Mouse (Mus musculus): ENCODE data around the gene Npl. TPM values are rescaled to one million over a fixed set of nuclear protein-coding genes. Genes with fewer than 3 reads are reported as not detected.

Npl gene
- polyA plus RNA-seq, 1 experiment: 2.2 TPM

DNA sequence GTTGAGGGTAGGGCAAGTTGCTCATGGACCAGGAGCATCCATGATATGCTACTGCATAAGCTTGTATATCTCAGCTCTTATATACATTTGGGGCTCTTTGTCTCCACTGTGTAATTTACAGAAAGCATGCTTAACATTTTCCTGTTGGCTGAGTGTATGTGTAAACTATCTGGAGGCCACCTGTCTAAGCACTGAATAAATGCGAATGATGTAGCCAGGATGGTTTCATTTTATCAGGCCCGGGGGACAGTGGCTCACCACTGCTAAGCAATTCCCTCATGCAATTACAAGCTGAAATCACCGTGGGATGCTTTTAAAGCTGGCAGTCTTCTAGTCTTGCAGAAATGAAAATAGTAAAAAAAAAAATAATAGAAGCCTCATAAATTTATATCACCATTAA, 24.9 kb upstream of the Npl start:
- H3K27ac ChIP-seq (ENCODE audit: insufficient read depth, low read length): no peak overlapping the region
- H3K4me3 ChIP-seq (ENCODE audit: insufficient read depth, low read length): no peak overlapping the region
- peaks cover 21% of the 10 kb centered on the region for H3K4me1 ChIP-seq (ENCODE audit: control insufficient read depth, insufficient read depth, low read length)
- no peak for TF ChIP-seq POLR2A (IDR thresholded peaks at IDR 0.05; ENCODE audit: low read depth, low read length)
- no peak for TF ChIP-seq CTCF (IDR thresholded peaks at IDR 0.05; ENCODE audit: borderline replicate concordance, insufficient read depth, low read length)

DNA sequence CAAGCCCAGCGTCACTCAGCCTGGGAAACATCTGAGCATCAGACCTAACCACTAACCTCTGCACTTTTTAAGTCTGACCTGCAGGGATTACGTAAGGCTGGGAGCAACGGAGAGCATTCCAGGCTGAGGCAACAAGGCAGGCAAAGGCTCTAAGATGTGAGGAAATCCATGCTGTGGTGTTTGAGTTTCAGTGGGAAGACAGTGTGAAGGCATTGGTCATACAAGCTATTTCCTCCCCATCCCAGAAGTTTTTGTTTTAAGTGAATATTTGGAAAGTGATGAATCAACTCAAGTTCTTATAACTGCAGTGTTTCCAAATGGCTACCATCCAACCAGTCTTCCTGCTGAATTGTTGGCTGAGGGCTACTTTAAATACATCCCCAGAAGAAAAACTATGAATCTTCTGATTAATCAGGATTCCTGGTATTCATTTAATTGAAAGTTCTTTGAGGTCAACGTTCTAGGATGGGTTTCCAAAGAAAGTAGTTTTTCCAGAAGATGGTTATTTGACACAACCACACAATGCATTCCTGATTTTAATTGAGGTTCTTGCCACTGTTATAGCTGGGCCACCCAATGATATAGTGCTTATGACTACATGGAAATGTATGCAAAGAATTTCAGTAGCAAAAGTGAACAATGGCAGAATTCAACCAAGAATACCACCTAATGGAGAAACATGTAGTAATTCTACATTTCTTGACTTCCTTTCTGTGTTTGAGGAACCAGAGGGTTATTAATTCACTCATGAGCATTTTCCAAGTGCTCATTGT, 22.6 kb upstream of the Npl start:
- H3K27ac ChIP-seq (ENCODE audit: insufficient read depth, low read length): peak overlapping the region; percentile 89
- H3K4me3 ChIP-seq (ENCODE audit: insufficient read depth, low read length): no peak overlapping the region
- TF ChIP-seq POLR2A (IDR thresholded peaks at IDR 0.05; ENCODE audit: low read depth, low read length) (no peak), CTCF (IDR thresholded peaks at IDR 0.05; ENCODE audit: borderline replicate concordance, insufficient read depth, low read length) (no peak)
- H3K4me1 ChIP-seq (ENCODE audit: control insufficient read depth, insufficient read depth, low read length): peaks cover 21% of the 10 kb centered on the region

DNA sequence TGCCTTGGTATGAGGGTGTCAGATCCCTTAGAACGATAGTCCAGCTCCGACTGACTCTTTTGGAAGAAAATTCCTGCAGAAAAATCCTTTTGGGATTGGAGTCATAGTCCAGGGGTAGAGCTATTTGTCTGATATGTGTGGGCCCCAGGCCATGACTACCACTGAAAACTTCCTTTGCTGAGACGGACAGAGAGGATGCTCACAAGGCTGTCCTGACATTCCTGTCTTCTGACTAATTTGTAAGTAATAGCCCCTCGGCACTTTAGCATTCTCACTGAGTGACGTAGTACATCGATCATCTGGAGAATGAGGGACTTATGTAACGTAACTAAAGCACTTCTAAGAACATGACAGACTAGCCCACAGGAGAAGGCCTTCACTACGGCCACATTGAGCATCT, 15.9 kb upstream of the Npl start:
- Histone ChIP-seq H3K4me1 (ENCODE audit: control insufficient read depth, insufficient read depth, low read length) (peaks cover 18% of the 10 kb centered on the region), H3K27ac (ENCODE audit: insufficient read depth, low read length) (peak overlapping the region; percentile 66), H3K4me3 (ENCODE audit: insufficient read depth, low read length) (no peak overlapping the region)
- TF ChIP-seq POLR2A (IDR thresholded peaks at IDR 0.05; ENCODE audit: low read depth, low read length) (no peak), CTCF (IDR thresholded peaks at IDR 0.05; ENCODE audit: borderline replicate concordance, insufficient read depth, low read length) (no peak)

DNA sequence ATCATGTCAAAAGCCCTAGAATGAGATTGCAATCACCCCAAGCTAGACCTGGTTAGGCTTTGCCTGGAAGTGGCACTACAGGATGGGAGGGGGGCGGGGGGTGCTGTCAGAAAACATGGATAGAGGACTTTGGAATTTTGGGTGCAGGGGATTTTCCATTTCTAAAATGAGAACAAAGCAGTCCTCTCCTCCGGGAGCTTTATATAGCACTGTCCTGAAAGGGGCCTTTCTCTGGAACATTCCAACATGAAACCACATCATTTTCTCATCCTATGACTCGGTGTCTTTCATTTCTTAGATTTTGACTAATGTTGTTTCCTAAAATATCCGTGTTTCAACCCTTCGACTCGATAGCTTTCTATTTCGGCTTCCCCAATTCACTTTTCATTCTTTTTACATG, 14.9 kb upstream of the Npl start:
- H3K4me1 ChIP-seq (ENCODE audit: control insufficient read depth, insufficient read depth, low read length): peaks cover 21% of the 10 kb centered on the region
- TF ChIP-seq CTCF (IDR thresholded peaks at IDR 0.05; ENCODE audit: borderline replicate concordance, insufficient read depth, low read length) (no peak), POLR2A (IDR thresholded peaks at IDR 0.05; ENCODE audit: low read depth, low read length) (no peak)
- no peak overlapping the region for H3K4me3 ChIP-seq (ENCODE audit: insufficient read depth, low read length)
- H3K27ac ChIP-seq (ENCODE audit: insufficient read depth, low read length): peak overlapping the region; percentile 90

DNA sequence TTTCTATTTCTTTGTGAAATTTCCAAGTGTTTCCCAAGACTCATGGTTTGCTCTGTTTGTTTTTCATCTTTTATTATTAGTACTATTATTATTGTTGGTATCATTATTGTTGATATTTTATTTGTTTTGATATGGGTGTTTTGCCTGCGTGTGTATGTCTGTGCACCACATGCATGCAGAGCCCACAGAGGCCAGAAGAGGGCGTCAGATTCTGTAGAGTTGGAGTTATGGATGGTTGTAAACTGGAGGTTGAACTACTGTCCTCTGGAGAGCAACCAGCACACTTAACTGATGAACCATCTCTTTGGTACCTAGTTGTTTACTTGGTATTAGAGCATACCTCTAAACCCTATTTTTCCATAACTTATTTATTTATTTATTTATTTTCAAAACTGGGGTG, 13.8 kb upstream of the Npl start:
- Histone ChIP-seq H3K4me3 (ENCODE audit: insufficient read depth, low read length) (no peak overlapping the region), H3K4me1 (ENCODE audit: control insufficient read depth, insufficient read depth, low read length) (peaks cover 21% of the 10 kb centered on the region), H3K27ac (ENCODE audit: insufficient read depth, low read length) (peak overlapping the region; percentile 90; the same call in 1 of the 2 replicates)
- no peak for TF ChIP-seq CTCF (IDR thresholded peaks at IDR 0.05; ENCODE audit: borderline replicate concordance, insufficient read depth, low read length)
- no peak for TF ChIP-seq POLR2A (IDR thresholded peaks at IDR 0.05; ENCODE audit: low read depth, low read length)

DNA sequence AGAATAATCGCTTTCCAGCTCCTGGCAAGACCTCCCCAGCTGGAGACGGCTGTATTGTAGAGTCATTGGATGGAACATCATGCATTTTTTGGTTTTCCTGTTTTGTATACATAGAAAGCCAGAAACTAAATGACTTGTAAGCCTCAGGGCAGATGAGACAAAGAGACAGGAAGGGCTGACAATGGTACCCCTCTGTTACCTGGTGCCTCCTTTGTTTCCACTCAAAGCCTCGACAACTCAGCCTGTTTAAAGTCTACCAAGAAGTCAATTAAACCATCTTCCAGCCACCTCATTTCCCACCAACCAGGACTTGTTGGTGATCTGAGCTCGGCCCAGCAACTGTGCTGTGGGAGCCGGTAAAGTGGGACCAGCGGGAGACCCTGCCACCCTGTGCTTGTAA, 11.0 kb upstream of the Npl start:
- no peak for TF ChIP-seq POLR2A (IDR thresholded peaks at IDR 0.05; ENCODE audit: low read depth, low read length)
- TF ChIP-seq CTCF (IDR thresholded peaks at IDR 0.05; ENCODE audit: borderline replicate concordance, insufficient read depth, low read length): no peak
- no peak overlapping the region for H3K27ac ChIP-seq (ENCODE audit: insufficient read depth, low read length)
- H3K4me1 ChIP-seq (ENCODE audit: control insufficient read depth, insufficient read depth, low read length): peaks cover 18% of the 10 kb centered on the region
- H3K4me3 ChIP-seq (ENCODE audit: insufficient read depth, low read length): no peak overlapping the region

DNA sequence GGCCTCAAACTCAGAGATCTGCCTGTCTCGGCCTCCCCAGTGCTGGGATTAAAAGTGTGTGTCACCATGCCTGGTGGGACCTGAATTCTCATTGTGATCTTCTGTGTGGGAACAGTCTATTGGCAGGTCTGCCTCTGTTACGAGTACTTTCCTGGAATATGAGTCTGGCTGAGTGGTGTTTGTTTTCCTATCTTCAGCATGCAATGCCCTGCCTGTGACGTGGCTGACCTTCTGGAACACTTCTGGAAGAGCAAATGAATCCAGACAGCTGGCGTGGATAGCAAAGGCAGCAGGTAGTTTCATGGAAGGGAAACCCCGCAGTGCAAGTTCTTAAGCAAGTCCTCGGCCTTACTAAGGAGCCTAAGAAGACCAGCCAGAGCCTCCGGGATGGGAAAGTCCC, 9.9 kb upstream of the Npl start:
- Histone ChIP-seq H3K4me1 (ENCODE audit: control insufficient read depth, insufficient read depth, low read length) (peaks cover 13% of the 10 kb centered on the region), H3K4me3 (ENCODE audit: insufficient read depth, low read length) (no peak overlapping the region), H3K27ac (ENCODE audit: insufficient read depth, low read length) (no peak overlapping the region)
- no peak for TF ChIP-seq CTCF (IDR thresholded peaks at IDR 0.05; ENCODE audit: borderline replicate concordance, insufficient read depth, low read length)
- TF ChIP-seq POLR2A (IDR thresholded peaks at IDR 0.05; ENCODE audit: low read depth, low read length): no peak

DNA sequence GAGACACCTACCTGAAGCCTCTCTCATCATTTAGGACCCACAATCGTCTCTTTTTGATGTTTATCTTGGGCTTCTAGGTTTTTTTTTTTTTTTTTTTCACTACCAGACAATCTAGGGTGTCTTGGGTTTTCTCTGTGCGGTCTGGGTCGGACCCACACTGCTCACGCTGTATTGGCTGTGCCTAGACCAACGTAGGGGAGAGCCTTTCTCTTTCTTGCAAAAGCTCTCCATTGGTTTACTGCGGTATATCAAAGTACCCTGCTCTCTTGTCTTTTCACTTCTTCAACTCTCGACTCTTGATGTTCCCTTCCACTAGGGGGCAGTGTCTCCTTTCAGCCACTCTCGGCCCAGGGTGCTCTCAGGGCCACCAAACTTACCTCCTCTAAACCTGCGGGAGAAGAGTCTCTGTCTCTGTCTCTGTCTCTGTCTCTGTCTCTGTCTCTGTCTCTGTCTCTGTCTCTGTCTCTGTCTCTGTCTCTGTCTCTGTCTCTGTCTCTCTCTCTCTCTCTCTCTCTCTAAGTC, 9.3 kb upstream of the Npl start:
- Histone ChIP-seq H3K4me3 (ENCODE audit: insufficient read depth, low read length) (no peak overlapping the region), H3K4me1 (ENCODE audit: control insufficient read depth, insufficient read depth, low read length) (peaks cover 9% of the 10 kb centered on the region)
- peak; percentile 77 for TF ChIP-seq CTCF (IDR thresholded peaks at IDR 0.05; ENCODE audit: borderline replicate concordance, insufficient read depth, low read length)
- no peak for TF ChIP-seq POLR2A (IDR thresholded peaks at IDR 0.05; ENCODE audit: low read depth, low read length)

DNA sequence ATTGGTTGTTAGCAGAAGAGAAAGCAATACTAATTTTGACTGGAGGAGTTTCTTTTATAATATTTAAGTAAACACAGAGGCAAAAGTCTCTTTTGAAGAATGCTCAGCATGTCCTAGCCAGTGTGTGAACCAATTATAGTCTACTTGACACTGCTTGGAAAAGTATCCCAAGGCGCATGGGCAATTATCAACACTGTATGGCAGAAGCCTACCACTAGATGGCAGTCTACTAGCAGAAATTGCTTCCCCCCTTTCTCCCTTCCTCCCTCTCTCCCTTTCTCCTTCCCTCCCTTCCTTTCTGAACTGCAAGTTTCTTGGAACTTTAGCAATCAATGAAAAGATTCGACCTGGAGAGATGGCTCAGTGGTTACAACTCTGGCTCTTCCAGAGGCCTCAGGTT, 7.1 kb upstream of the Npl start:
- Histone ChIP-seq H3K4me3 (ENCODE audit: insufficient read depth, low read length) (no peak overlapping the region), H3K27ac (ENCODE audit: insufficient read depth, low read length) (no peak overlapping the region), H3K4me1 (ENCODE audit: control insufficient read depth, insufficient read depth, low read length) (peaks cover 6% of the 10 kb centered on the region)
- TF ChIP-seq CTCF (IDR thresholded peaks at IDR 0.05; ENCODE audit: borderline replicate concordance, insufficient read depth, low read length) (peak; percentile 35; the same call in 1 of the 2 replicates), POLR2A (IDR thresholded peaks at IDR 0.05; ENCODE audit: low read depth, low read length) (no peak)

More for the DNA sequence above, 9.3 kb upstream of the Npl start:
- H3K27ac ChIP-seq (ENCODE audit: insufficient read depth, low read length): no peak overlapping the region

DNA sequence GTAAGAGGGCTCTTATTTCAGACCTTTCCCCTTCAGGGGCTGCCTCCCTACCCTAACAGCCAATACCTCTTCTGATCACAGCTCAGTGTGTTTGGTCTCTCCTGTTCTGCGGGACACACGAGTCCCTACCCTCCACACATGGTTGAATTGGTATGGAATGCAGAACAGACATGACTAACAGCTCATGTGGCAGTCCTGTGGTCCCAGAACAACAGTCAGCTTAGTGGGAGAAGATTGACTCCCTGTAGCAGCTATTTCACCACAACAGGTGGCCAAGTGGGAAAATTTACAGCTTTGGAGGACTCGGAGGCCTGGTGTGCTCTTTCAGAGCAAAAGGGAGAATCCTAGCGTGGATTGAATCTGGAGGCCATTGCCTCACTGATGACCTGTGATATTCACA, 6.4 kb upstream of the Npl start:
- TF ChIP-seq POLR2A (IDR thresholded peaks at IDR 0.05; ENCODE audit: low read depth, low read length) (no peak), CTCF (IDR thresholded peaks at IDR 0.05; ENCODE audit: borderline replicate concordance, insufficient read depth, low read length) (no peak)
- no peak overlapping the region for H3K4me3 ChIP-seq (ENCODE audit: insufficient read depth, low read length)
- no peak overlapping the region for H3K27ac ChIP-seq (ENCODE audit: insufficient read depth, low read length)
- peaks cover 6% of the 10 kb centered on the region for H3K4me1 ChIP-seq (ENCODE audit: control insufficient read depth, insufficient read depth, low read length)
